12 mouse cellular contexts compared by ENCODE assay signal in the genomic region with DNA sequence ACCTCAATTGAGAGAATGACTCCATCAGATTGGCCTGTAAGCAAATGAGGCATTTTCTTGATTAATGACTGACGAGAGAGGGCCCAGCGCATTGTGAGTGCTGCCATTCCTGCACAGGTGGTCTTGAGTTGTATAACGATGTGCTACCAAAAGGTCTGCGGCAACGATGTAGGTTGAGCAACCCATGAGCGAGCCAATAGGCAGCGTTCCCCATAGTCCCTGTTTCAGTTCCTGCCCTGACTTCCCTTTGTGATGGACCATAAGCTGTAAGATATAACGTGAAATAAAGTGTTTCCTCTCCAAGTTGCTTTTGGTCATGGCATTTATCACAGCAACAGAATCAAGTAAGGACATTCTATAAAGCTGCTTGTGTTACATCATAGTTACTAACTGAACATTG.
"Had no signal": no experiment of that assay in that cellular context is flagged by ENCODE, and none has a peak within 500 bp of the region (broad histone marks: within the 10 kb centered on the region; RNA-seq: fewer than 3 reads in every experiment).

No protein-coding gene starts in this region.

- DNase-seq: liver, embryonic 13.5 days; liver, postnatal 0 days; lung, adult 2 months; lung, postnatal 14 days; lung, postnatal 36 days; right cerebral cortex, postnatal 14 days; thymus, adult 2 months; thymus, postnatal 25 days; thymus, postnatal 4 days had no signal

- ATAC-seq: liver, postnatal 0 days; lung, postnatal 0 days; midbrain, embryonic 13.5 days; midbrain, embryonic 16.5 days had no signal
